Mouse (Mus musculus) yolk sac, embryonic 10.5 days (tissue): Measurements from ENCODE around the gene Nr6a1.

Experiments used
- DNase-seq: peaks from one replicate; pipeline ENCODE4 v3.0.0-alpha.2; 2017; ENCODE audit warnings: low spot score

Gene Nr6a1

GRCm38 (mm10) chr2:38675366-38675969 lies 252.0 kb downstream of the Nr6a1 start:
- DNase-seq, result no peak
